Comparison of ENCODE assay signal across 9 mouse cellular contexts in genomic region chr3:95892066-95893052, GRCm38 (mm10). TPM values are rescaled to one million over a fixed set of nuclear protein-coding genes. Genes with fewer than 3 reads are reported as not detected.
DNase-seq lines count a peak whose midpoint lies in the region; ATAC-seq and TF ChIP-seq lines count a peak whose summit lies in the region.
"Had no signal": no experiment of that assay in that cellular context is flagged by ENCODE, and none has a peak within 500 bp of the region (broad histone marks: within the 10 kb centered on the region; RNA-seq: fewer than 3 reads in every experiment).

No protein-coding gene starts in this region.

- no peak for DNase-seq in layer of hippocampus, adult 2 months (ENCODE audit: low spot score in 2 of 2)
- no peak for DNase-seq in layer of hippocampus, postnatal 25 days (ENCODE audit: extremely low spot score in 1 of 2, low spot score in 1 of 2)
- no peak for DNase-seq in liver, embryonic 13.5 days
- DNase-seq in ovary, postnatal 14 days (ENCODE audit: low spot score) = no peak
- no peak for DNase-seq in thymus, postnatal 4 days
- DNase-seq in right cerebral cortex, postnatal 36 days (ENCODE audit: low spot score in 2 of 2) = no peak

- no peak overlapping the region for H3K4me2 ChIP-seq in forebrain, embryonic 12.5 days
- H3K4me2 ChIP-seq in liver, embryonic 13.5 days = peak overlapping the region; percentile 66
- H3K4me2 ChIP-seq in stomach, embryonic 14.5 days (replicated peaks; ENCODE audit: low read depth, low read length) = peak overlapping the region; percentile 51

- no peak overlapping the region; the same call in 1 of the 2 replicates for H3K4me3 ChIP-seq in layer of hippocampus, adult 2 months
- no peak overlapping the region for H3K4me3 ChIP-seq in forebrain, embryonic 12.5 days (replicated peaks)
- peak overlapping the region; percentile 20; the same call in 1 of the 2 replicates for H3K4me3 ChIP-seq in liver, embryonic 13.5 days (replicated peaks)
- peak overlapping the region; percentile 25 for H3K4me3 ChIP-seq in stomach, embryonic 14.5 days (ENCODE audit: low read depth, low read length)

- H3K4me1 ChIP-seq in forebrain, embryonic 12.5 days = peaks cover 24% of the 10 kb centered on the region
- H3K4me1 ChIP-seq in liver, embryonic 13.5 days (replicated peaks) = peaks cover 43% of the 10 kb centered on the region
- peaks cover 24% of the 10 kb centered on the region; the same call in 1 of the 2 replicates for H3K4me1 ChIP-seq in stomach, embryonic 14.5 days (ENCODE audit: control insufficient read depth, insufficient read depth, low read length)

- H3K27me3 ChIP-seq in forebrain, embryonic 12.5 days = peaks cover 12% of the 10 kb centered on the region; the same call in 1 of the 2 replicates
- H3K27me3 ChIP-seq in liver, embryonic 13.5 days = no peaks in the 10 kb centered on the region
- no peaks in the 10 kb centered on the region for H3K27me3 ChIP-seq in stomach, embryonic 14.5 days (ENCODE audit: control insufficient read depth, insufficient read depth, low read length)

- no peak for ATAC-seq in forebrain, embryonic 12.5 days (ENCODE audit: low FRiP score)
- no peak for ATAC-seq in liver, embryonic 13.5 days (ENCODE audit: low read depth)
- no peak for ATAC-seq in stomach, embryonic 14.5 days (ENCODE audit: insufficient number of reproducible peaks, insufficient read depth, low FRiP score, low read depth)

- H3K36me3 ChIP-seq in forebrain, embryonic 12.5 days (replicated peaks) = no peaks in the 10 kb centered on the region; the same call in 1 of the 2 replicates
- H3K36me3 ChIP-seq in liver, embryonic 13.5 days = 0 out of 2 replicates have a peak, but pooled peaks cover 6% of the 10 kb centered on the region
- no peaks in the 10 kb centered on the region for H3K36me3 ChIP-seq in stomach, embryonic 14.5 days (ENCODE audit: control insufficient read depth, insufficient read depth, low read length)

- no peak for TF ChIP-seq CTCF in layer of hippocampus, adult 2 months (conservative IDR thresholded peaks at IDR 0.05)

- no peaks in the 10 kb centered on the region for H3K9me3 ChIP-seq in forebrain, embryonic 12.5 days
- H3K9me3 ChIP-seq in liver, embryonic 13.5 days (replicated peaks) = no peaks in the 10 kb centered on the region
- H3K9me3 ChIP-seq in stomach, embryonic 14.5 days (ENCODE audit: control insufficient read depth, low read depth, low read length) = no peaks in the 10 kb centered on the region

- peak overlapping the region; percentile 91 for H3K27ac ChIP-seq in layer of hippocampus, adult 2 months
- H3K27ac ChIP-seq in forebrain, embryonic 12.5 days = peak overlapping the region; percentile 42
- H3K27ac ChIP-seq in liver, embryonic 13.5 days = peak overlapping the region; percentile 44
- peak overlapping the region; percentile 90 for H3K27ac ChIP-seq in stomach, embryonic 14.5 days (ENCODE audit: low read length)

- WGBS in forebrain, embryonic 12.5 days = 46% methylated on average over 11 of the region's 11 CpGs
- WGBS in liver, embryonic 13.5 days (ENCODE audit: insufficient replicate concordance) = 29% methylated on average over 11 of the region's 11 CpGs
- WGBS in stomach, embryonic 14.5 days = 32% methylated on average over 11 of the region's 11 CpGs

- peak overlapping the region; percentile 38; the same call in 1 of the 2 replicates for H3K9ac ChIP-seq in forebrain, embryonic 12.5 days
- peak overlapping the region; percentile 36; the same call in 1 of the 2 replicates for H3K9ac ChIP-seq in liver, embryonic 13.5 days
- peak overlapping the region; percentile 28; the same call in 1 of the 2 replicates for H3K9ac ChIP-seq in stomach, embryonic 14.5 days (replicated peaks; ENCODE audit: low read depth, low read length)

RNA-seq across cellular contexts. Expression of gene BC028528, which starts 0.6 kb away (rescaled TPM):
- total RNA-seq in layer of hippocampus, adult 2 months (2021) = 1 to 10 TPM; 3.4 to 4.8 TPM
- 1 to 10 TPM; 4.2 to 6.5 TPM for total RNA-seq in layer of hippocampus, postnatal 25 days (2021)
- 8.4 and 10.1 TPM in 2 replicates for polyA plus RNA-seq in forebrain, embryonic 12.5 days (2016; fragmentation: Nextera tagmentation; extraction: Ambion mirVana)
- 6.6 and 8.6 TPM in 2 replicates for polyA plus RNA-seq in liver, embryonic 13.5 days (2015; fragmentation: Nextera tagmentation; extraction: Ambion mirVana)
- polyA plus RNA-seq in stomach, embryonic 14.5 days (2014; fragmentation: Nextera tagmentation; extraction: Ambion mirVana) = 26.7 and 28.0 TPM in 2 replicates

RNA-seq across cellular contexts. Expression of gene Aph1a, which starts 1.4 kb away (rescaled TPM):
- total RNA-seq in layer of hippocampus, adult 2 months (2021) = 10 to 100 TPM; 69.0 to 79.8 TPM
- total RNA-seq in layer of hippocampus, postnatal 25 days (2021) = 10 to 100 TPM; 71.6 to 76.2 TPM
- polyA plus RNA-seq in forebrain, embryonic 12.5 days (2016; fragmentation: Nextera tagmentation; extraction: Ambion mirVana) = 32.2 and 37.5 TPM in 2 replicates
- polyA plus RNA-seq in liver, embryonic 13.5 days (2015; fragmentation: Nextera tagmentation; extraction: Ambion mirVana) = 17.1 and 18.5 TPM in 2 replicates
- polyA plus RNA-seq in stomach, embryonic 14.5 days (2014; fragmentation: Nextera tagmentation; extraction: Ambion mirVana) = 32.7 and 40.2 TPM in 2 replicates

RNA-seq across cellular contexts. Expression of gene Ciart, which starts 10.3 kb away (rescaled TPM):
- total RNA-seq in layer of hippocampus, adult 2 months (2021) = 10 to 100 TPM; 10.3 to 11.7 TPM
- 10 to 100 TPM in 1 of 2 experiments, 1 to 10 TPM in 1; 9.4 to 11.5 TPM for total RNA-seq in layer of hippocampus, postnatal 25 days (2021)
- 4.1 and 4.9 TPM in 2 replicates for polyA plus RNA-seq in forebrain, embryonic 12.5 days (2016; fragmentation: Nextera tagmentation; extraction: Ambion mirVana)
- 0.88 and 1.4 TPM in 2 replicates for polyA plus RNA-seq in liver, embryonic 13.5 days (2015; fragmentation: Nextera tagmentation; extraction: Ambion mirVana)
- polyA plus RNA-seq in stomach, embryonic 14.5 days (2014; fragmentation: Nextera tagmentation; extraction: Ambion mirVana) = 5.3 and 5.6 TPM in 2 replicates

RNA-seq across cellular contexts. Expression of gene Car14, which starts 12.1 kb away (rescaled TPM):
- total RNA-seq in layer of hippocampus, adult 2 months (2021) = 1 to 10 TPM; 6.9 to 9.9 TPM
- 10 to 100 TPM; 12.7 to 13.4 TPM for total RNA-seq in layer of hippocampus, postnatal 25 days (2021)
- 26.3 and 32.1 TPM in 2 replicates for polyA plus RNA-seq in forebrain, embryonic 12.5 days (2016; fragmentation: Nextera tagmentation; extraction: Ambion mirVana)
- polyA plus RNA-seq in liver, embryonic 13.5 days (2015; fragmentation: Nextera tagmentation; extraction: Ambion mirVana) = 10.3 and 10.8 TPM in 2 replicates
- polyA plus RNA-seq in stomach, embryonic 14.5 days (2014; fragmentation: Nextera tagmentation; extraction: Ambion mirVana) = 2.9 and 3.3 TPM in 2 replicates
- total RNA-seq: megakaryocyte progenitor cell, adult 5-6 weeks had no signal

RNA-seq across cellular contexts. Expression of gene Mrps21, which starts 21.0 kb away (rescaled TPM):
- 100 to 1,000 TPM; 155 to 164 TPM for total RNA-seq in layer of hippocampus, adult 2 months (2021)
- total RNA-seq in layer of hippocampus, postnatal 25 days (2021) = 100 to 1,000 TPM; 151 to 172 TPM
- 328 and 348 TPM in 2 replicates for polyA plus RNA-seq in forebrain, embryonic 12.5 days (2016; fragmentation: Nextera tagmentation; extraction: Ambion mirVana)
- 256 and 257 TPM in 2 replicates for polyA plus RNA-seq in liver, embryonic 13.5 days (2015; fragmentation: Nextera tagmentation; extraction: Ambion mirVana)
- polyA plus RNA-seq in stomach, embryonic 14.5 days (2014; fragmentation: Nextera tagmentation; extraction: Ambion mirVana) = 339 and 352 TPM in 2 replicates

Comparison
In these comparisons a context has a peak if more than half of its experiments do, and no peak if none do; other contexts are left out.
1. H3K4me3 ChIP-seq: peak in liver, embryonic 13.5 days (single experiment) and stomach, embryonic 14.5 days (single experiment); none in layer of hippocampus, adult 2 months (single experiment) and forebrain, embryonic 12.5 days (single experiment).
2. Peak in every context shown above with its lines, with median percentiles within 50 percentile points of each other: H3K27ac ChIP-seq and H3K9ac ChIP-seq.